Mouse (Mus musculus): Measurements from ENCODE around the gene Xkr8. TPM values are rescaled to one million over a fixed set of nuclear protein-coding genes. Genes with fewer than 3 reads are reported as not detected.

Xkr8 gene
- total and polyA plus RNA-seq, 3 experiments = 3.8 to 8.6 (median 4.9) TPM

- Histone ChIP-seq H3K9me3 (replicated peaks; ENCODE audit: low read length) (no peaks in the 10 kb centered on the region), H3K27ac (ENCODE audit: insufficient read depth, low read depth) (peak overlapping the region; percentile 99), H3K36me3 (replicated peaks in 1 of 2; ENCODE audit: control insufficient read depth in 1 of 2, insufficient read depth in 1 of 2, low read length in 1 of 2) (peaks cover 2% of the 10 kb centered on the region in 2 experiments), H3K27me3 (replicated peaks) (no peaks in the 10 kb centered on the region), H3K79me2 (replicated peaks; ENCODE audit: control insufficient read depth, extremely low read depth, insufficient read depth, poor library complexity, severe bottlenecking) (no peaks in the 10 kb centered on the region), H3K4me1 (ENCODE audit: control insufficient read depth in 1 of 2, insufficient read depth in 2 of 2) (peaks cover 3 to 31% of the 10 kb centered on the region in 2 experiments), H3K4me3 (replicated peaks in 1 of 3; ENCODE audit: low read depth in 2 of 3, low read length in 2 of 3, poor library complexity in 1 of 3) (peak overlapping the region; percentile 51 to 58 (median 52)), H3K4me2 (ENCODE audit: insufficient read depth, low read depth, poor library complexity, severe bottlenecking) (peak overlapping the region; percentile 87), H3K9ac (ENCODE audit: insufficient read depth, low read depth) (peak overlapping the region; percentile 76)
- in situ Hi-C loops (cut with MboI; ENCODE audit: low pct_ligation_motif_present, low pct_unique_long_range_greater_than_20kb, low sequenced_read_pairs) = no loop called here
- dilution Hi-C loops (cut with MboI; ENCODE audit: extremely low pct_ligation_motif_present, extremely low pct_unique_long_range_greater_than_20kb, low sequenced_read_pairs) = no loop called here
- TF ChIP-seq USF1 (IDR thresholded peaks at IDR 0.05; ENCODE audit: low read depth, low read length) (peak; percentile 74), CHD2 (IDR thresholded peaks at IDR 0.05; ENCODE audit: low read length) (no peak; the same call in 1 of the 2 replicates), NRF1 (IDR thresholded peaks at IDR 0.05; ENCODE audit: low read depth, low read length) (no peak), ZMIZ1 (IDR thresholded peaks at IDR 0.05; ENCODE audit: low read depth, low read length) (peak; percentile 71; the same call in 1 of the 2 replicates), ETS1 (conservative IDR thresholded peaks at IDR 0.05; ENCODE audit: low read depth, low read length) (peak; percentile 67), ZC3H11A (IDR thresholded peaks at IDR 0.05; ENCODE audit: low read depth, low read length) (no peak), EP300 (IDR thresholded peaks at IDR 0.05; ENCODE audit: low read length) (peak; percentile 51; the same call in 1 of the 2 replicates), SIN3A (IDR thresholded peaks at IDR 0.05; ENCODE audit: low read length) (peak; percentile 66), MAFK (IDR thresholded peaks at IDR 0.05; ENCODE audit: insufficient replicate concordance, low read length) (no peak), POLR2A (IDR thresholded peaks at IDR 0.05; ENCODE audit: low read depth, low read length) (peak; percentile 72), JUN (IDR thresholded peaks at IDR 0.05; ENCODE audit: insufficient read depth, low read depth, low read length) (0 out of 2 replicates have a peak, but pooled peaks have one; percentile 2), MAZ (IDR thresholded peaks at IDR 0.05; ENCODE audit: low read depth, low read length) (no peak), USF2 (conservative IDR thresholded peaks at IDR 0.05; ENCODE audit: low read depth, low read length) (peak; percentile 67), MAX (IDR thresholded peaks at IDR 0.05; ENCODE audit: low read length) (peak; percentile 56; the same call in 1 of the 2 replicates), MEF2A (IDR thresholded peaks at IDR 0.05; ENCODE audit: borderline replicate concordance, low read depth, low read length) (no peak), TBP (conservative IDR thresholded peaks at IDR 0.05; ENCODE audit: low read depth, low read length) (peak; percentile 61; the same call in 1 of the 2 replicates), E2F4 (IDR thresholded peaks at IDR 0.05; ENCODE audit: insufficient replicate concordance, low read depth, low read length) (0 out of 2 replicates have a peak, but pooled peaks have one; percentile 37), HCFC1 (IDR thresholded peaks at IDR 0.05; ENCODE audit: low read depth, low read length) (peak; percentile 58; the same call in 1 of the 2 replicates), CHD1 (IDR thresholded peaks at IDR 0.05; ENCODE audit: low read depth, low read length) (0 out of 2 replicates have a peak, but pooled peaks have one; percentile 13), NELFE (IDR thresholded peaks at IDR 0.05; ENCODE audit: low read depth, low read length) (peak; percentile 54; the same call in 1 of the 2 replicates), MYC (IDR thresholded peaks at IDR 0.05; ENCODE audit: low read depth, low read length) (no peak), ELF1 (IDR thresholded peaks at IDR 0.05; ENCODE audit: low read depth, low read length) (peak; percentile 88), IRF4 (IDR thresholded peaks at IDR 0.05; ENCODE audit: low read depth, low read length) (peak; percentile 73; the same call in 1 of the 2 replicates), BHLHE40 (IDR thresholded peaks at IDR 0.05; ENCODE audit: low read depth, low read length) (peak; percentile 43; the same call in 1 of the 2 replicates)
- peak; percentile 90 for DNase-seq (ENCODE audit: extremely low read depth)
Measured at GRCm38 (mm10) chr4:132747664-132748259, 15.4 kb upstream of the Xkr8 start.
